Mouse (Mus musculus) retina, embryonic 14.5 days (tissue): ENCODE data around the gene Slc9a7.

Source experiments
- DNase-seq: peaks from one replicate; pipeline ENCODE4 v3.0.0-alpha.2; 2015; ENCODE audit warnings: low spot score

The Slc9a7 gene

GRCm38 (mm10) chrX:20291282-20292039, at the start of gene Slc9a7:
TSS of gene Slc9a7 (minus strand) at chrX:20291807.
- DNase-seq: peak; percentile 59

- DNase-seq: peak; percentile 58
These were observed 44.1 kb upstream of the Slc9a7 start for GRCm38 (mm10) chrX:20335722-20336121.

GRCm38 (mm10) chrX:20332756-20333155, 41.1 kb upstream of the Slc9a7 start:
- DNase-seq: no peak

- DNase-seq: no peak
These were observed 15.6 kb upstream of the Slc9a7 start for GRCm38 (mm10) chrX:20307215-20307614.

GRCm38 (mm10) chrX:20305941-20306340, 14.3 kb upstream of the Slc9a7 start:
- DNase-seq: no peak

- DNase-seq: no peak
These were observed 11.7 kb upstream of the Slc9a7 start for GRCm38 (mm10) chrX:20303280-20303679.

- DNase-seq: no peak
These were observed 422 bp upstream of the Slc9a7 start for GRCm38 (mm10) chrX:20292040-20292417.

- peak; percentile 5 for DNase-seq
These were observed 892 bp downstream of the Slc9a7 start for GRCm38 (mm10) chrX:20290715-20291114.

- no peak for DNase-seq
These were observed 2.9 kb downstream of the Slc9a7 start for GRCm38 (mm10) chrX:20288674-20289073.

GRCm38 (mm10) chrX:20286254-20286653, 5.4 kb downstream of the Slc9a7 start:
- DNase-seq: no peak

- DNase-seq: no peak
These were observed 12.2 kb downstream of the Slc9a7 start for GRCm38 (mm10) chrX:20279424-20279823.

- DNase-seq: no peak
These were observed 17.8 kb downstream of the Slc9a7 start for GRCm38 (mm10) chrX:20273854-20274253.

- no peak for DNase-seq
These were observed 19.6 kb downstream of the Slc9a7 start for GRCm38 (mm10) chrX:20271980-20272379.

GRCm38 (mm10) chrX:20269980-20270379, 21.6 kb downstream of the Slc9a7 start:
- no peak for DNase-seq

- no peak for DNase-seq
These were observed 27.2 kb downstream of the Slc9a7 start for GRCm38 (mm10) chrX:20264370-20264769.

- DNase-seq: no peak
These were observed 63.5 kb downstream of the Slc9a7 start for GRCm38 (mm10) chrX:20228102-20228501.

- no peak for DNase-seq
These were observed 70.1 kb downstream of the Slc9a7 start for GRCm38 (mm10) chrX:20221486-20221885.

- no peak for DNase-seq
These were observed 106.0 kb downstream of the Slc9a7 start for GRCm38 (mm10) chrX:20185616-20186015.

- DNase-seq: no peak
These were observed 114.8 kb downstream of the Slc9a7 start for GRCm38 (mm10) chrX:20176792-20177191.

GRCm38 (mm10) chrX:20168430-20168829, 123.2 kb downstream of the Slc9a7 start:
- DNase-seq: no peak

GRCm38 (mm10) chrX:20164984-20165383, 126.6 kb downstream of the Slc9a7 start:
- no peak for DNase-seq

GRCm38 (mm10) chrX:20162322-20162711, 129.3 kb downstream of the Slc9a7 start:
- peak; percentile 61 for DNase-seq

- peak; percentile 14 for DNase-seq
These were observed 129.8 kb downstream of the Slc9a7 start for GRCm38 (mm10) chrX:20161687-20162321.

GRCm38 (mm10) chrX:20160301-20160700, 131.3 kb downstream of the Slc9a7 start:
- DNase-seq: no peak
